Mouse (Mus musculus) midbrain, postnatal 0 days (tissue): ENCODE measurements around the gene Abhd16a. TPM values are rescaled to one million over a fixed set of nuclear protein-coding genes. Genes with fewer than 3 reads are reported as not detected.

Source experiments
- ATAC-seq: fragments of 200-750 bp; cut with Nextera tagmentation; 2 replicates; pipeline ENCODE4 v1.8.0; 2017; ENCODE audit warnings: moderate number of reproducible peaks, mild to moderate bottlenecking, moderate TSS enrichment, moderate library complexity; ENCODE audit not compliant: low FRiP score
- DNase-seq: peaks from one replicate; pipeline ENCODE4 v3.0.0-alpha.2; 2015; ENCODE audit warnings: low spot score
- H3K27ac ChIP-seq: fragments of 300-500 bp; sonication (generic); 2 replicates; pipeline ENCODE4 v1.5.1; 2014; ENCODE audit warnings: low read depth, mild to moderate bottlenecking, low read length, mixed read lengths
- H3K27me3 ChIP-seq: fragments of 300-500 bp; sonication (generic); 2 replicates; pipeline ENCODE4 v1.6.1; 2014; ENCODE audit warnings: low read length, control low read depth, mixed read lengths; ENCODE audit not compliant: insufficient read depth
- H3K36me3 ChIP-seq: fragments of 300-500 bp; sonication (generic); 2 replicates; pipeline ENCODE4 v1.6.1; 2014; ENCODE audit warnings: low read length, control low read depth, mixed read lengths; ENCODE audit not compliant: insufficient read depth
- H3K4me1 ChIP-seq: fragments of 300-500 bp; sonication (generic); 2 replicates; pipeline ENCODE4 v1.6.1; 2014; ENCODE audit warnings: mild to moderate bottlenecking, control low read depth, antibody characterized with exemption, low read length, mixed read lengths; ENCODE audit not compliant: insufficient read depth
- H3K4me2 ChIP-seq: fragments of 300-500 bp; sonication (generic); 2 replicates; pipeline ENCODE4 v1.6.1; 2014; ENCODE audit warnings: low read depth, mild to moderate bottlenecking, low read length, mixed read lengths; ENCODE audit not compliant: poor library complexity, severe bottlenecking
- H3K4me3 ChIP-seq: fragments of 300-500 bp; sonication (generic); 2 replicates; pipeline ENCODE4 v1.5.1; 2014; ENCODE audit warnings: low read depth, mild to moderate bottlenecking, low read length, moderate library complexity
- H3K9ac ChIP-seq: fragments of 300-500 bp; sonication (generic); replicated peaks from 2 replicates; pipeline ENCODE4 v1.6.1; 2014; ENCODE audit warnings: mild to moderate bottlenecking, low read length, moderate library complexity, mixed read lengths; ENCODE audit not compliant: poor library complexity, severe bottlenecking
- H3K9me3 ChIP-seq: fragments of 300-500 bp; sonication (generic); 2 replicates; pipeline ENCODE4 v1.6.1; 2016; ENCODE audit warnings: low read length, control low read depth
- CTCF ChIP-seq: IDR thresholded peaks from 2 replicates; pipeline ENCODE4 v1.5.1; 2016; ENCODE audit warnings: antibody characterized with exemption, mild to moderate bottlenecking
- WGBS: fragments of 180-500 bp; shearing (Covaris S2); extraction: QIAGEN DNeasy Blood & Tissue Kit; methylation state at CpG from one replicate; pipeline ENCODE4 v1.1.7; 2014; 5-methylcytosine and 5-hydroxymethylcytosine counted together
- polyA plus RNA-seq: library from polyadenylated mRNA; unstranded; fragments of >200 nt; fragmentation: Nextera tagmentation; extraction: Ambion mirVana; gene quantifications from 2 replicates; pipeline ENCODE4 v1.2.1, GENCODE M21; 2015
- total RNA-seq: library from RNA; depleted of rRNA; stranded (reverse); fragments of >200 nt; gene quantifications from 2 replicates; pipeline ENCODE4 v1.2.3, GENCODE M21; 2014

Gene Abhd16a
- total and polyA plus RNA-seq, 2 experiments from 2014 or later = 98.9 to 122 TPM

DNA sequence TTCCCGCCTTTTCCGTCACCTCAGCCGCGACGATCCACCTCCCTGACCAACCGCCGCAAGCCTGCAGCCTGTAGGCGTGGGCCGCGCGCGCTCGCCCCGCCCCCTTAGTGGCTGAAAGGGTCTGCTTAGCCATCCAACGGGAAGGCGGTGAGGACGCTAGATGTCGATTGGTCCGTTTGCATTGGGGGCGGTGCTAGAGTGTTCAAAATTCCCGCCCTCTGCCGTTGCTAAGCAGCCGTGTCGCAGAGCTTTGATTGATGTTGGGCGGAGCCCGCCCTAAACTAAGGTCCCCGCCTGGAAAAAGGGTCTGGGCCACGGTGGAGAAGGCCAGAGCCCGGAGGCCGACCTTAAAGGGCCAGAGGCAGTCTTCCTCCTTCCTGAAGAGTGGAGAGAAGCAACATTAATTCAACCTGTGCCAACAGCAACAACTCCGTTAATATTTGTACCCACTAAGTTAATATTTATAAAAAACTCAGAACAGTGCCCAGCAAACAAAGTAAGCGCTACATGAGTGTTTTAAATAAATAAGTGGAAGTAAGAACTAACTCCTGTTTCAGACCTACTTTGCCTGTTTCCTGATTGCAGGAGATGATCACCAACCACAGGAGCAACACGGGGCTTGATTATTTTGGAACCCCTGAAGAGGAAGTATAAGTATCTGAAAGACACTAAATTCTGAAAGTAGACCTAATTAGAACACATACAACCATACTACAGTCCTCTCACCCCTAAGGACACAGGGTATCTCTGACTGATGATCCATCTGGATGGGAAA lies 42.2 kb upstream of the Abhd16a start, which contains the start of gene Msh5:
TSS of gene Msh5 (minus strand) at position 65 of the 775 bp plus-strand sequence.
- WGBS = 3% methylated on average over 33 of the region's 33 CpGs
- Histone ChIP-seq H3K27me3 (no peaks in the 10 kb centered on the region), H3K36me3 (no peaks in the 10 kb centered on the region), H3K9me3 (no peaks in the 10 kb centered on the region), H3K4me1 (no peaks in the 10 kb centered on the region; the same call in 1 of the 2 replicates), H3K4me2 (peak within 1 kb of the TSS; percentile 98), H3K9ac (peak within 1 kb of the TSS; percentile 77), H3K4me3 (peak within 1 kb of the TSS; percentile 59), H3K27ac (peak within 1 kb of the TSS; percentile 47; the same call in 1 of the 2 replicates)
- DNase-seq (peak; percentile 99), ATAC-seq (peak; percentile 99)
- TF ChIP-seq CTCF = no peak

DNA sequence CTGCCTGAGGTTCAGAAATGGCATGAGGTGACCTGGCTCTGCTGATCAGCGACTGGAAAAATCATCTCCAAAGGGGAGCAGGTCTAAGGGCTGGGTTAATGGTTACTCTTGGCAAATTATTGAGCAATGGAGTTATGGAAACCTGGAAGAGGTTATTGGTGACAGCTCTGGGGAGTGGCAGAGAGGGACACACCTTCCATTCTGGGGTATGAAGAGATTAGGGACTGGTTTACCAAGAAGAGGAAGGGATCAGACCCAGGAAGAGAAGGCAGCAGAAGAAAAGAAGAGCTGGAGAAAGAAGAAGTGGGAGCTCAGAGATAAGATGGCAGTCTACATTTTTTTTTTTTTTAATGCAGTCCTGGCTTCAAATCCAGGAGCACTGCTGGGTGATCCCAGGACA lies 41.4 kb upstream of the Abhd16a start:
- H3K4me2 ChIP-seq = no peak overlapping the region
- H3K27me3 ChIP-seq = no peaks in the 10 kb centered on the region
- H3K4me3 ChIP-seq = no peak overlapping the region
- H3K4me1 ChIP-seq = no peaks in the 10 kb centered on the region; the same call in 1 of the 2 replicates
- H3K36me3 ChIP-seq = no peaks in the 10 kb centered on the region
- no peak for TF ChIP-seq CTCF
- no peak overlapping the region for H3K27ac ChIP-seq
- DNase-seq = no peak
- ATAC-seq = no peak
- no peak overlapping the region for H3K9ac ChIP-seq
- no peaks in the 10 kb centered on the region for H3K9me3 ChIP-seq
- WGBS = 46% methylated on average over 1 of the region's 1 CpGs

DNA sequence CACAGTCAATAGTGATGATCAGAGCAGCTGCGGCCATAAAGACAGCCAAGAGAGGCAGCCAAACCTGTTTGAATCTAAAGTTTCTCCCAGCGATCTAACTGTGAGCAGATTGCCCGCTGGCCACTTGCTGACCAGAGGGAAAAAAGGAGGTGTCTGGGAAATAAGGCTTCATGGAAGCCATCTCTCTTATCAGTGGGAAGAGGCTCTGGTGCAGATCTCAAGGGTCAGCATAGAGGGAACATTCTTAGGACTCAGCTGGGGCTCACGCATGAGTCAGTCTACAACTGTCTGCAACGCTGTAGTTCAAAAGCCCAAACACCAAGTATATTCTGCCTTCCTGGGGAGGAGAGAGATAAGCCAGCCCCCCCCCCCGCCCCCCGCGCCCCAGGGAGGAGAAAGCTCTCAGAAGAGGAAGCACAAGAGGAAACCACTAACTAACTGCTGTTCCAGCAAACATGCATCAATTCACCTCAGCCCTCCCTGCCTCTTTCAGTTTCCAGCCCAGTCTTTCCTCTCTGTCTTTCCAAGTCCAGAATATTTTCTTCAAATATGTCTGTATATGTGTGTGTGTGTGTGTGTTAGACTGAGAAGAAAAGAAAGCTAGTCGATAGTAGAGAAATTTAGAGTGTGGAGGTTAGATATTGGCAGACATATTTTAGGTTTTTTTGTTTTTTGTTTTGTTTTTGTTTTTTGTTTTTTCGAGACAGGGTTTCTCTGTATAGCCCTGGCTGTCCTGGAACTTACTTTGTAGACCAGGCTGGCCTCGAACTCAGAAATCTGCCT lies 40.7 kb upstream of the Abhd16a start:
- Histone ChIP-seq H3K27me3 (no peaks in the 10 kb centered on the region), H3K9me3 (no peaks in the 10 kb centered on the region), H3K4me2 (no peak overlapping the region), H3K36me3 (no peaks in the 10 kb centered on the region), H3K27ac (no peak overlapping the region), H3K9ac (no peak overlapping the region), H3K4me1 (no peaks in the 10 kb centered on the region; the same call in 1 of the 2 replicates), H3K4me3 (no peak overlapping the region)
- no peak for ATAC-seq
- no peak for DNase-seq
- TF ChIP-seq CTCF = no peak
- WGBS = 34% methylated on average over 11 of the region's 11 CpGs

DNA sequence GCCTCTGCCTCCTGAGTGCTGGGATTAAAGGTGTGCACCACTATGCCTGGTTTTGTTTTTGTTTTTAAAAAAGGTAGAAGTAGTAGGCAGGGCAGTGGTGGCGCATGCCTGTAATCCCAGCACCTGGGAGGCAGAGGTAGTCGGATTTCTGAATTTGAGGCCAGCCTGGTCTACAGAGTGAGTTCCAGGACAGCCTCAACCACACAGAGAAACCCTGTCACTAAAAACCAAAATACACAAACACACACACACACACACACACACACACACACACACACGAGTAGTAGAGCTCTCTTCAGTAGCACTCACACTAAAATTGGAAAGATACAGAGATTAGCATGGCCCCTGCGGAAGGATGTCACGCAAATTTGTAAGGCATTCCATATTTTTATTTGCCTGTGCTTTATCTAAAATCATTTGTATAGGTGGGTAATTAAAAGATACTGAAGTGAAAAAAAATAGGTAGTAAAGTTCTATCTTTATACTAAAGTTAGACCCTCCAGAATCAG lies 40.1 kb upstream of the Abhd16a start:
- Histone ChIP-seq H3K4me2 (no peak overlapping the region), H3K9ac (no peak overlapping the region), H3K4me3 (no peak overlapping the region), H3K27ac (no peak overlapping the region), H3K27me3 (no peaks in the 10 kb centered on the region), H3K4me1 (no peaks in the 10 kb centered on the region; the same call in 1 of the 2 replicates), H3K9me3 (no peaks in the 10 kb centered on the region), H3K36me3 (no peaks in the 10 kb centered on the region)
- DNase-seq (no peak), ATAC-seq (no peak)
- TF ChIP-seq CTCF = no peak
- WGBS = 68% methylated on average over 5 of the region's 5 CpGs

DNA sequence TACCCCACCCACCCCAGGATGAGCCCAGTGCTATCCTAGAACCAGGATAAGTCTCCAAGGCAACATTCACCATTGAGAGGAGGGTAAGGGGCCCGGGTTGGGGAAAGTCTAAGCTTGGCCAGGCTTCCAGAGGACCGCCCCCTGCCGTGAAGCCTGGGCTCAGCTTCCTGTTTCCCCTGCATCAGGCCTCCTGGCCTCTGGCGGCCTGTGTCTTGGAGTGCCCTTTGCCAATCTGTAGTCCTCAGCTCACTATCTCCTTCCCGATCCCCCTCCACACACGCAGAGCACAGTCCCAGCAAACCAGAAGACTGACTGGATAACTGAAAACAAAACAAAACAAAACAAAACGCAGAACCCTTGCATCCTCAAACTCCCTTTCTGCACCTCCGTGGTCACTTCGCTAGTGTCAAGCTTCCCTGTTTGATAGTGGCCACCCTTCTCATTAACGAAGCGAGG lies 39.5 kb upstream of the Abhd16a start, which contains the start of gene Clic1:
TSS of gene Clic1 (plus strand) at position 406 of the 456 bp plus-strand sequence.
- Histone ChIP-seq H3K4me3 (peak within 1 kb of the TSS; percentile 31), H3K27me3 (no peaks in the 10 kb centered on the region), H3K27ac (peak within 1 kb of the TSS; percentile 73), H3K4me2 (peak within 1 kb of the TSS; percentile 54), H3K36me3 (no peaks in the 10 kb centered on the region), H3K9me3 (no peaks in the 10 kb centered on the region), H3K9ac (peak within 1 kb of the TSS; percentile 51), H3K4me1 (no peaks in the 10 kb centered on the region; the same call in 1 of the 2 replicates)
- 7% methylated on average over 11 of the region's 11 CpGs for WGBS
- peak; percentile 28; the same call in 1 of the 2 replicates for TF ChIP-seq CTCF
- DNase-seq (peak; percentile 76), ATAC-seq (no peak)
